Mouse (Mus musculus): Measurements from ENCODE around the gene Kbtbd13. TPM values are rescaled to one million over a fixed set of nuclear protein-coding genes. Genes with fewer than 3 reads are reported as not detected.
A peak's percentile ranks its signal among the peaks of the same experiment; 100 is the strongest.
"Not testable (repeated sequence)": the region's sequence is repeated elsewhere in the genome, so short reads cannot be mapped to it uniquely, and the experiment has no call there.

Gene Kbtbd13
- polyA plus RNA-seq, 1 experiment from 2014 or later, result 1.0 TPM

GRCm38 (mm10) chr9:65345439-65345838 is 46.0 kb downstream of the Kbtbd13 start:
- WGBS, result 68% methylated on average over 11 of the region's 11 CpGs
- not testable (repeated sequence) for H3K36me3 ChIP-seq; H3K27me3 ChIP-seq; H3K9me3 ChIP-seq (replicated peaks)
- H3K9ac ChIP-seq, result peak overlapping the region; percentile 98
- peak overlapping the region; percentile 90 for H3K4me2 ChIP-seq (replicated peaks)
- H3K27ac ChIP-seq, result peak overlapping the region; percentile 94
- peak; percentile 15; the same call in 1 of the 2 replicates for ATAC-seq (ENCODE audit: low FRiP score)
- H3K4me3 ChIP-seq, result peak overlapping the region; percentile 100
- H3K4me1 ChIP-seq, result peaks cover 14% of the 10 kb centered on the region

GRCm38 (mm10) chr9:65340414-65340813 is 51.0 kb downstream of the Kbtbd13 start:
- Histone ChIP-seq H3K9ac (no peak overlapping the region), H3K27me3 (no peaks in the 10 kb centered on the region), H3K36me3 (no peaks in the 10 kb centered on the region), H3K27ac (no peak overlapping the region), H3K4me1 (no peaks in the 10 kb centered on the region), H3K4me2 (replicated peaks) (no peak overlapping the region), H3K9me3 (replicated peaks) (no peaks in the 10 kb centered on the region; the same call in 1 of the 2 replicates), H3K4me3 (no peak overlapping the region)
- WGBS, result 85% methylated on average over 2 of the region's 2 CpGs
- ATAC-seq (ENCODE audit: low FRiP score), result no peak

GRCm38 (mm10) chr9:65339146-65339545 is 52.3 kb downstream of the Kbtbd13 start:
- no peak overlapping the region for H3K4me2 ChIP-seq (replicated peaks)
- ATAC-seq (ENCODE audit: low FRiP score), result no peak
- no peaks in the 10 kb centered on the region for H3K9me3 ChIP-seq (replicated peaks)
- H3K27ac ChIP-seq, result no peak overlapping the region
- no peaks in the 10 kb centered on the region for H3K4me1 ChIP-seq
- no peak overlapping the region for H3K9ac ChIP-seq
- no peaks in the 10 kb centered on the region for H3K27me3 ChIP-seq
- H3K36me3 ChIP-seq, result no peaks in the 10 kb centered on the region
- no peak overlapping the region for H3K4me3 ChIP-seq
- WGBS, result 86% methylated on average over 4 of the region's 4 CpGs

Other genes with a start within 250 kb of the Kbtbd13 start
- 5.8 and 6.4 TPM in 2 replicates for gene Parp16, start 196.3 kb downstream of the Kbtbd13 start, polyA plus RNA-seq (2016; fragmentation: Nextera tagmentation; extraction: Ambion mirVana)
- 0.41 and 0.73 TPM in 2 replicates for gene Cilp, start 126.5 kb downstream of the Kbtbd13 start, polyA plus RNA-seq (2016; fragmentation: Nextera tagmentation; extraction: Ambion mirVana)
- gene Clpx, start 97.4 kb downstream of the Kbtbd13 start, polyA plus RNA-seq (2016; fragmentation: Nextera tagmentation; extraction: Ambion mirVana), result 47.4 and 54.7 TPM in 2 replicates
- 13.3 and 14.0 TPM in 2 replicates for gene Pdcd7, start 45.5 kb downstream of the Kbtbd13 start, polyA plus RNA-seq (2016; fragmentation: Nextera tagmentation; extraction: Ambion mirVana)
- 0.72 and 1.1 TPM in 2 replicates for gene Ubap1l, start 30.6 kb downstream of the Kbtbd13 start, polyA plus RNA-seq (2016; fragmentation: Nextera tagmentation; extraction: Ambion mirVana)
- gene Rasl12, start 6.9 kb upstream of the Kbtbd13 start, polyA plus RNA-seq (2016; fragmentation: Nextera tagmentation; extraction: Ambion mirVana), result 7.8 and 8.4 TPM in 2 replicates
- gene Slc51b, start 31.3 kb upstream of the Kbtbd13 start, polyA plus RNA-seq (2016; fragmentation: Nextera tagmentation; extraction: Ambion mirVana), result not detected in 2 replicates
- gene Mtfmt, start 44.1 kb upstream of the Kbtbd13 start, polyA plus RNA-seq (2016; fragmentation: Nextera tagmentation; extraction: Ambion mirVana), result 22.8 and 28.4 TPM in 2 replicates
- gene Spg21, start 69.3 kb upstream of the Kbtbd13 start, polyA plus RNA-seq (2016; fragmentation: Nextera tagmentation; extraction: Ambion mirVana), result 121 and 136 TPM in 2 replicates
- gene Ankdd1a, start 128.5 kb upstream of the Kbtbd13 start, polyA plus RNA-seq (2016; fragmentation: Nextera tagmentation; extraction: Ambion mirVana), result 0.22 TPM in 1 of 2 replicates, not detected in the other
- gene Plekho2, start 188.4 kb upstream of the Kbtbd13 start, polyA plus RNA-seq (2016; fragmentation: Nextera tagmentation; extraction: Ambion mirVana), result 12.4 and 14.1 TPM in 2 replicates
- gene Pif1, start 195.5 kb upstream of the Kbtbd13 start, polyA plus RNA-seq (2016; fragmentation: Nextera tagmentation; extraction: Ambion mirVana), result 13.9 and 16.5 TPM in 2 replicates
- gene Rbpms2, start 238.0 kb upstream of the Kbtbd13 start, polyA plus RNA-seq (2016; fragmentation: Nextera tagmentation; extraction: Ambion mirVana), result 13.7 and 15.0 TPM in 2 replicates